Mouse (Mus musculus): ENCODE measurements around the gene Myl7. TPM values are rescaled to one million over a fixed set of nuclear protein-coding genes. Genes with fewer than 3 reads are reported as not detected.
"Not testable (repeated sequence)": the region's sequence is repeated elsewhere in the genome, so short reads cannot be mapped to it uniquely, and the experiment has no call there.

Gene Myl7
- polyA plus RNA-seq, 1 experiment from 2014 or later = 6,952 TPM

- H3K27ac ChIP-seq = peak overlapping the region; percentile 93
- H3K4me1 ChIP-seq = peaks cover 61% of the 10 kb centered on the region
Observed at GRCm38 (mm10) chr11:5901320-5901719, 2.7 kb upstream of the Myl7 start.

GRCm38 (mm10) chr11:5899286-5899685 lies 704 bp upstream of the Myl7 start:
- Histone ChIP-seq H3K27me3 (ENCODE audit: insufficient read depth, poor library complexity, severe bottlenecking) (peaks cover 50% of the 10 kb centered on the region), H3K36me3 (peaks cover 11% of the 10 kb centered on the region; the same call in 1 of the 2 replicates), H3K4me1 (peaks cover 74% of the 10 kb centered on the region), H3K9me3 (no peaks in the 10 kb centered on the region), H3K27ac (peak overlapping the region; percentile 95), H3K4me3 (peak overlapping the region; percentile 70; the same call in 1 of the 2 replicates)
- DNase-seq (ENCODE audit: low spot score) = no peak
- WGBS = 85% methylated on average over 10 of the region's 10 CpGs

More at GRCm38 (mm10) chr11:5901320-5901719, 2.7 kb upstream of the Myl7 start:
- DNase-seq (ENCODE audit: low spot score) = peak; percentile 66
- peak overlapping the region; percentile 51 for H3K4me3 ChIP-seq
- peaks cover 5% of the 10 kb centered on the region; the same call in 1 of the 2 replicates for H3K36me3 ChIP-seq
- no peaks in the 10 kb centered on the region for H3K9me3 ChIP-seq
- peaks cover 47% of the 10 kb centered on the region for H3K27me3 ChIP-seq (ENCODE audit: insufficient read depth, poor library complexity, severe bottlenecking)
- 24% methylated on average over 3 of the region's 3 CpGs for WGBS

GRCm38 (mm10) chr11:5897839-5898238 lies 743 bp downstream of the Myl7 start:
- H3K36me3 ChIP-seq = peaks cover 11% of the 10 kb centered on the region; the same call in 1 of the 2 replicates
- peak overlapping the region; percentile 95 for H3K27ac ChIP-seq
- H3K4me3 ChIP-seq = peak overlapping the region; percentile 70
- H3K4me1 ChIP-seq = peaks cover 84% of the 10 kb centered on the region
- no peaks in the 10 kb centered on the region for H3K9me3 ChIP-seq
- whole genome bisulfite sequencing = 2% methylated on average over 10 of the region's 10 CpGs
- DNase-seq (ENCODE audit: low spot score) = no peak
- peaks cover 41% of the 10 kb centered on the region for H3K27me3 ChIP-seq (ENCODE audit: insufficient read depth, poor library complexity, severe bottlenecking)

- Histone ChIP-seq H3K9me3 (no peaks in the 10 kb centered on the region), H3K27ac (peak overlapping the region; percentile 95), H3K4me1 (peaks cover 84% of the 10 kb centered on the region), H3K36me3 (peaks cover 11% of the 10 kb centered on the region; the same call in 1 of the 2 replicates), H3K4me3 (peak overlapping the region; percentile 70), H3K27me3 (ENCODE audit: insufficient read depth, poor library complexity, severe bottlenecking) (peaks cover 35% of the 10 kb centered on the region)
- 3% methylated on average over 16 of the region's 16 CpGs for WGBS
- DNase-seq (ENCODE audit: low spot score) = no peak
Observed at GRCm38 (mm10) chr11:5897230-5897629, 1.4 kb downstream of the Myl7 start.

GRCm38 (mm10) chr11:5893807-5894206 lies 4.8 kb downstream of the Myl7 start:
- WGBS = 42% methylated on average over 6 of the region's 6 CpGs
- H3K27ac ChIP-seq = peak overlapping the region; percentile 95

GRCm38 (mm10) chr11:5892810-5893368 lies 5.7 kb downstream of the Myl7 start:
- Histone ChIP-seq H3K4me1 (peaks cover 88% of the 10 kb centered on the region), H3K27ac (peak overlapping the region; percentile 95), H3K9me3 (no peaks in the 10 kb centered on the region), H3K4me3 (peak overlapping the region; percentile 10; the same call in 1 of the 2 replicates), H3K36me3 (peaks cover 11% of the 10 kb centered on the region; the same call in 1 of the 2 replicates), H3K27me3 (ENCODE audit: insufficient read depth, poor library complexity, severe bottlenecking) (0 out of 2 replicates have a peak, but pooled peaks cover 3% of the 10 kb centered on the region)
- no peak for DNase-seq (ENCODE audit: low spot score)
- 8% methylated on average over 4 of the region's 4 CpGs for WGBS

More at GRCm38 (mm10) chr11:5893807-5894206, 4.8 kb downstream of the Myl7 start:
- H3K9me3 ChIP-seq = no peaks in the 10 kb centered on the region
- H3K4me1 ChIP-seq = peaks cover 87% of the 10 kb centered on the region
- no peak for DNase-seq (ENCODE audit: low spot score)
- peaks cover 11% of the 10 kb centered on the region; the same call in 1 of the 2 replicates for H3K36me3 ChIP-seq
- peaks cover 10% of the 10 kb centered on the region; the same call in 1 of the 2 replicates for H3K27me3 ChIP-seq (ENCODE audit: insufficient read depth, poor library complexity, severe bottlenecking)
- 0 out of 2 replicates have a peak overlapping the region, but pooled peaks have one; percentile 12 for H3K4me3 ChIP-seq

- Histone ChIP-seq H3K27ac (peak overlapping the region; percentile 95), H3K9me3 (no peaks in the 10 kb centered on the region), H3K36me3 (peaks cover 11% of the 10 kb centered on the region; the same call in 1 of the 2 replicates), H3K4me1 (peaks cover 87% of the 10 kb centered on the region), H3K27me3 (ENCODE audit: insufficient read depth, poor library complexity, severe bottlenecking) (0 out of 2 replicates have a peak, but pooled peaks cover 3% of the 10 kb centered on the region), H3K4me3 (peak overlapping the region; percentile 27; the same call in 1 of the 2 replicates)
- WGBS = 12% methylated on average over 8 of the region's 8 CpGs
- DNase-seq (ENCODE audit: low spot score) = peak; percentile 90
Observed at GRCm38 (mm10) chr11:5892151-5892591, 6.4 kb downstream of the Myl7 start.

- H3K9me3 ChIP-seq; H3K36me3 ChIP-seq; H3K4me3 ChIP-seq; DNase-seq (ENCODE audit: low spot score); H3K27me3 ChIP-seq (ENCODE audit: insufficient read depth, poor library complexity, severe bottlenecking): not testable (repeated sequence)
- Histone ChIP-seq H3K27ac (peak overlapping the region; percentile 79), H3K4me1 (peaks cover 73% of the 10 kb centered on the region)
- WGBS = 46% methylated on average over 5 of the region's 5 CpGs
Observed at GRCm38 (mm10) chr11:5888563-5888962, 10.0 kb downstream of the Myl7 start.

- DNase-seq (ENCODE audit: low spot score) = no peak
- 23% methylated on average over 5 of the region's 5 CpGs for WGBS
- peaks cover 68% of the 10 kb centered on the region for H3K4me1 ChIP-seq
Observed at GRCm38 (mm10) chr11:5887250-5887649, 11.3 kb downstream of the Myl7 start.

GRCm38 (mm10) chr11:5886187-5886586 lies 12.4 kb downstream of the Myl7 start:
- Histone ChIP-seq H3K36me3 (no peaks in the 10 kb centered on the region), H3K27me3 (ENCODE audit: insufficient read depth, poor library complexity, severe bottlenecking) (no peaks in the 10 kb centered on the region), H3K4me3 (no peak overlapping the region), H3K9me3 (no peaks in the 10 kb centered on the region), H3K4me1 (peaks cover 57% of the 10 kb centered on the region), H3K27ac (peak overlapping the region; percentile 85)
- WGBS = 14% methylated on average over 9 of the region's 9 CpGs
- no peak for DNase-seq (ENCODE audit: low spot score)

More at GRCm38 (mm10) chr11:5887250-5887649, 11.3 kb downstream of the Myl7 start:
- Histone ChIP-seq H3K9me3 (no peaks in the 10 kb centered on the region), H3K36me3 (no peaks in the 10 kb centered on the region), H3K4me3 (no peak overlapping the region), H3K27me3 (ENCODE audit: insufficient read depth, poor library complexity, severe bottlenecking) (no peaks in the 10 kb centered on the region), H3K27ac (peak overlapping the region; percentile 85)

GRCm38 (mm10) chr11:5882518-5882917 lies 16.1 kb downstream of the Myl7 start:
- Histone ChIP-seq H3K27ac (peak overlapping the region; percentile 16), H3K36me3 (no peaks in the 10 kb centered on the region), H3K4me1 (peaks cover 36% of the 10 kb centered on the region), H3K9me3 (no peaks in the 10 kb centered on the region), H3K4me3 (no peak overlapping the region), H3K27me3 (ENCODE audit: insufficient read depth, poor library complexity, severe bottlenecking) (no peaks in the 10 kb centered on the region)
- no peak for DNase-seq (ENCODE audit: low spot score)
- WGBS = 69% methylated on average over 8 of the region's 8 CpGs

GRCm38 (mm10) chr11:5879905-5880304 lies 18.7 kb downstream of the Myl7 start:
- 42% methylated on average over 5 of the region's 5 CpGs for WGBS
- no peak overlapping the region for H3K4me3 ChIP-seq
- H3K27ac ChIP-seq = no peak overlapping the region
- no peak for DNase-seq (ENCODE audit: low spot score)
- H3K27me3 ChIP-seq (ENCODE audit: insufficient read depth, poor library complexity, severe bottlenecking) = no peaks in the 10 kb centered on the region
- H3K4me1 ChIP-seq = peaks cover 36% of the 10 kb centered on the region
- H3K36me3 ChIP-seq = peaks cover 19% of the 10 kb centered on the region
- no peaks in the 10 kb centered on the region for H3K9me3 ChIP-seq

- Histone ChIP-seq H3K4me1 (peaks cover 36% of the 10 kb centered on the region), H3K36me3 (peaks cover 32% of the 10 kb centered on the region), H3K27me3 (ENCODE audit: insufficient read depth, poor library complexity, severe bottlenecking) (no peaks in the 10 kb centered on the region), H3K4me3 (peak overlapping the region; percentile 73), H3K9me3 (no peaks in the 10 kb centered on the region), H3K27ac (peak overlapping the region; percentile 90)
- DNase-seq (ENCODE audit: low spot score) = no peak
- 45% methylated on average over 8 of the region's 8 CpGs for WGBS
Observed at GRCm38 (mm10) chr11:5878661-5879060, 19.9 kb downstream of the Myl7 start.
